Mouse (Mus musculus): ENCODE measurements around the gene Ier3. TPM values are rescaled to one million over a fixed set of nuclear protein-coding genes. Genes with fewer than 3 reads are reported as not detected.

Ier3 gene
- polyA plus RNA-seq, 1 experiment from 2014 or later = 17.2 TPM

DNA sequence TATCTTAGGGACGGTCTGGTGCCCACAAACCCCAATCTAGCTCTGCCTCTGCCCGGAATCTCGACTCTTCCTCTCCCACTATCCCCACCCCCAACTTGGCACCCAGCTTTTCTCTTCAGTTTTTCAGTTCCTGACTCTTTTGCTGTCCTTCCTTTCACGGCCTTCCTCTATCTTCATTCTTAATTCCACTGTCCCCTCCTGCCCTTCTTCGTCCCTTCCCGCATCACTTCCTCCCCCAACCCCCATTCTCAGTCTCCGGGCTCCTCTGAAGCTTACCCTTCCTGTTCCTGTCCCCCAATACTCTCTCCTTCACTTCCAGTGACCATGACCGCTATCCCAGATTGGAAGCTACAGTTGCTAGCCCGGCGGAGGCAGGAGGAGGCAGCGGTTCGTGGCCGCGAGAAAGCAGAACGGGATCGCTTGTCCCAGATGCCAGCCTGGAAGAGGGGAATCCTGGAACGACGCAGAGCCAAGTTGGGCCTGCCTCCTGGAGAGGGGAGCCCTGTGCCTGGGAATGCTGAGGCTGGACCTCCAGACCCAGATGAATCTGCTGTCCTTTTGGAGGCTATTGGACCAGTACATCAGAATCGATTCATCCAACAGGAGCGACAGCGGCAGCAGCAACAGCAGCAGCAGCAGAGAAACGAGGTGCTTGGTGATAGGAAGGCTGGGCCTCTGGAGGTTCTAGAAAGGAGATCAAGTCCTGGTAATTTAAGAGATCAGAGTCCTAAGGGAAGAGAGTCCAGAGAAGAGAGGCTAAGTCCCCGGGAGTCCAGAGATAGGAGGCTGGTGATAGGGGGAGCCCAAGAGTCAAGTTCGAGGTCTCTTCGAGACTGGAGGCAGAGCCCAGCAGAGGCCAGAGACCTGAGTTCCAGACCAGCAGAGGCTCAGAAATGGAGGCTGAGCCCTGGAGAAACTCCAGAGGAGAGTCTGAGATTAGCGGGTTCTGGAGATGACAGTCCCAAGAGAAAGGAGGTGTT lies 45.7 kb downstream of the Ier3 start:
- no peaks in the 10 kb centered on the region for H3K9me3 ChIP-seq (ENCODE audit: control insufficient read depth, low read length)
- H3K4me1 ChIP-seq (ENCODE audit: control insufficient read depth, insufficient read depth, low read depth, low read length) = peaks cover 43% of the 10 kb centered on the region
- no peaks in the 10 kb centered on the region for H3K27me3 ChIP-seq (replicated peaks; ENCODE audit: control insufficient read depth, insufficient read depth, low read length)
- H3K9ac ChIP-seq (ENCODE audit: low read depth, low read length) = peak overlapping the region; percentile 95
- H3K4me2 ChIP-seq (ENCODE audit: low read length) = peak overlapping the region; percentile 95
- 5% methylated on average over 26 of the region's 26 CpGs for WGBS
- peak overlapping the region; percentile 98 for H3K27ac ChIP-seq (ENCODE audit: low read depth, low read length)
- peak overlapping the region; percentile 74 for H3K4me3 ChIP-seq (ENCODE audit: low read length)
- ATAC-seq = no peak
- peaks cover 4% of the 10 kb centered on the region for H3K36me3 ChIP-seq (ENCODE audit: control insufficient read depth, insufficient read depth, low read length)

DNA sequence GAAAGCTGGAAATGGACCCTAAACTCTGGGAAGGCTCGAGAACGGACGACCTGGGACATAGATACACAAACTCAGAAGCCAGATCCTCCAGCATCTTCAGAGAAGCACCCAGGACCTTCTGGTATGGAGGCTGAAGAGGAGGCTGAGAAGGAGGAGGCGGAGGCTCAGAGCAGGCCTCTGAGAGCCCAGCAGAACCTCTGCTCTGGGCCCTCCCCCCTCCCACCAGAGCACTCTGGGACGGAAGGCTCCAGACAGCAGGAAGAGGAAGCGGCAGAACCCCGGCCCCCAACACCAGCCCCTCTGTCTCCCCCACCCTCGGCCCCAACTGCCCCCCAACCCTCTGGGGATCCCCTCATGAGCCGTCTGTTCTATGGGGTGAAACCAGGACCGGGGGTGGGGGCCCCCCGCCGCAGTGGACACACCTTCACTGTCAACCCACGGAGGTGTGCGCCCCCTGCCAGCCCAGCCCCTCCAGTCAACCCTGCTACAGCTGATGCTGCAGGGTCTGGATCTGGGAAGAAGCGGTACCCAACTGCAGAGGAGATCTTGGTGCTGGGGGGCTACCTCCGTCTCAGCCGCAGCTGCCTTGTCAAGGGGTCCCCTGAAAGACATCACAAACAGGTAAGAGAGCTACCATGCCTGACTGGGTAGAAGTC lies 46.8 kb downstream of the Ier3 start:
- Histone ChIP-seq H3K9me3 (ENCODE audit: control insufficient read depth, low read length) (no peaks in the 10 kb centered on the region), H3K9ac (ENCODE audit: low read depth, low read length) (peak overlapping the region; percentile 95), H3K27ac (ENCODE audit: low read depth, low read length) (peak overlapping the region; percentile 54), H3K4me2 (ENCODE audit: low read length) (peak overlapping the region; percentile 95), H3K4me3 (ENCODE audit: low read length) (peak overlapping the region; percentile 74), H3K27me3 (replicated peaks; ENCODE audit: control insufficient read depth, insufficient read depth, low read length) (no peaks in the 10 kb centered on the region), H3K36me3 (ENCODE audit: control insufficient read depth, insufficient read depth, low read length) (peaks cover 4% of the 10 kb centered on the region), H3K4me1 (ENCODE audit: control insufficient read depth, insufficient read depth, low read depth, low read length) (peaks cover 48% of the 10 kb centered on the region)
- ATAC-seq = 0 out of 2 replicates have a peak, but pooled peaks have one; percentile 5
- 22% methylated on average over 8 of the region's 17 CpGs for WGBS

DNA sequence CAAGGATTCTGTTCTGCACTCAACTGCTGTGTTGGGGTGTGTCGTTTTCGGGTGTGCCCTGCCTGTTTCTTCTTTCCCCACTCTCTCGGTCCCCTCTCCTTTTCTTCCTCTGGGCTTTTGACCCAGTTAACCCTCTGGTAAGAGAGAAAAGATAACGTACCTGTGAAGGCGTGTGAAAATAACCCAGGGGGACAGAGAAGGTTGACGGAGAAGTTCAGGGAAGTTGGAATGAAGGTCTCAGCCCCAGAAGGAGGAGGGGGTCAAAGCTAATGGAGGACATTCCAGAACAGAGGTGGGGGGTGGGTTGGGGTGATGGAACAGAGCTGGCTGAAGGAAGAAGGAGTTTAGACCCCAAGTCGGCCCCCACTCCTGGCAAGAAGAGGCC lies 47.5 kb downstream of the Ier3 start:
- Histone ChIP-seq H3K9me3 (ENCODE audit: control insufficient read depth, low read length) (no peaks in the 10 kb centered on the region), H3K27me3 (replicated peaks; ENCODE audit: control insufficient read depth, insufficient read depth, low read length) (no peaks in the 10 kb centered on the region), H3K4me1 (ENCODE audit: control insufficient read depth, insufficient read depth, low read depth, low read length) (peaks cover 52% of the 10 kb centered on the region), H3K36me3 (ENCODE audit: control insufficient read depth, insufficient read depth, low read length) (peaks cover 4% of the 10 kb centered on the region), H3K4me3 (ENCODE audit: low read length) (peak overlapping the region; percentile 74), H3K27ac (ENCODE audit: low read depth, low read length) (peak overlapping the region; percentile 4; the same call in 1 of the 2 replicates), H3K4me2 (ENCODE audit: low read length) (peak overlapping the region; percentile 95), H3K9ac (ENCODE audit: low read depth, low read length) (peak overlapping the region; percentile 95)
- no peak for ATAC-seq
- WGBS = 6% methylated on average over 6 of the region's 7 CpGs

DNA sequence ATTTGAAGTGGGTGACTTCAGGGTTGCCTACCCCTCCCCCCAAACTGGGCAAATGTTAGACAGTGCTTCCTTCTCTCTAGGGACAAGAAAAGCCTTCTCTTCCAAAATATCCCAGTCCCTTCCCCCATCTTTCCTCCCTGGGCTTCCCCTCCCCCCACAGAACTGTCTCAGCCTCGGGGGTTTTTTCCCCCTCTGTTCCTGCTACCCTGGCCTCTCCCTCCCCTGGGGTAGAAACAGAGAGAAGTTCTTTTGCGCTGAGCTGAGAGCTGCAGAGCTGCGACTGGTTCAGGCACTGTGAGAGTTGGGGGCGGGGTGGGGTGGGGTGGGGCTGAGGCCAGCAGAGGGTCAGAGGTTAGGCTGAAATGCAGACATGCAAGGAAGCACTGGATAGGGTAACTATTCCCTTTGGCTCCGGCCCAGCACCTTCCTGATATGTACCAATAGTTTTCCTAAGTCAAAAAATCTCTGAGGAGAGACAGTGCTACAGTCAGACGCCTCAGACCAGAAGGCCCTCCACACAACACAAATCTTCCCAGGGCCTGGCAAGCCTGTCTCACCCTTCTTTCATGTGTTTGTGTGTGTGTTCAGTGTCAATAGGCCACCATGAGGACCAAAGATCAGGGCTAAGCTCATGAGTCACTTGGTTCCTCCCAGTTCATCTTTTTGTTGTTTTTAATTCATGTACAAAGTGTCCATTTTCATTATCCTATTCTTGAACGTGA lies 48.0 kb downstream of the Ier3 start:
- Histone ChIP-seq H3K4me1 (ENCODE audit: control insufficient read depth, insufficient read depth, low read depth, low read length) (peaks cover 50% of the 10 kb centered on the region), H3K4me2 (ENCODE audit: low read length) (peak overlapping the region; percentile 95), H3K9me3 (ENCODE audit: control insufficient read depth, low read length) (no peaks in the 10 kb centered on the region), H3K9ac (ENCODE audit: low read depth, low read length) (peak overlapping the region; percentile 95), H3K27ac (ENCODE audit: low read depth, low read length) (peak overlapping the region; percentile 60), H3K4me3 (ENCODE audit: low read length) (peak overlapping the region; percentile 74), H3K36me3 (ENCODE audit: control insufficient read depth, insufficient read depth, low read length) (peaks cover 4% of the 10 kb centered on the region), H3K27me3 (replicated peaks; ENCODE audit: control insufficient read depth, insufficient read depth, low read length) (no peaks in the 10 kb centered on the region)
- no peak for ATAC-seq
- WGBS = 5% methylated on average over 7 of the region's 7 CpGs

DNA sequence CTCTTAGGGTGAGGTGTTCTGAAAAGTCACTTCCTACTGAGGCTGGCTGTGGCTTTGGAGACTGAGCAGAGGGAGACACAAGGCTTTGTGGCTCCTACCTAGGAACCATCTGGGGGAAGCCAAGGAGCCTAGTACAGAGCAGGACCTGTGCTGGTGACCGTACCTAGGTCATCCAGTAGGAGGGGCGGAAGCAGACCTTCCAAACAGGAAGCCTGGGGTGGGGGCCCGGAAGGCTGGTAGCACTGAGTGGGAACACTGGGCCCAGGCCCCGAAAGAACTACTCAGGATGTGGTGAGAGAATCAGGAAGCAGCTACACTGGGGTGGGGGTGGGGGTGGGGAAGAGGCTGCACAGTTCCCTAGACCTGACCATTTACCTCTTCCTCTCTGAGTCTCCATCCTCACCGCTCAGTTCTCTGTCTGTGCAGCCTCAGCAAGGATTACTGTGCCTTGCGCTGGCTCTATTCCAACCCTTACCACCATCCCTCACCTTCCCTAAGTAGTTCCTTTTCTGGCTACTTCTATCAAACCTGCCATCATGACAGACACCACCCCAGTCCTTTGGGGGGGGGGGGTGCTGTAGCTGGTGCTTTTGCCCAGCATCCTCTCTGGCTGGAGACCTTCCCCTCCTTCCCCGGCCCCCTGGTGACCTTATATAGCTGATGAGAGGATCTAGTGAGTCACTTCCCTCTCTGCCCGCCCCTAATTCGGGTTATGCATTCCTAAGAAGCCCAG lies 48.8 kb downstream of the Ier3 start:
- Histone ChIP-seq H3K4me1 (ENCODE audit: control insufficient read depth, insufficient read depth, low read depth, low read length) (peaks cover 43% of the 10 kb centered on the region), H3K4me2 (ENCODE audit: low read length) (peak overlapping the region; percentile 95), H3K27ac (ENCODE audit: low read depth, low read length) (peak overlapping the region; percentile 3; the same call in 1 of the 2 replicates), H3K9ac (ENCODE audit: low read depth, low read length) (peak overlapping the region; percentile 95), H3K36me3 (ENCODE audit: control insufficient read depth, insufficient read depth, low read length) (peaks cover 8% of the 10 kb centered on the region), H3K27me3 (replicated peaks; ENCODE audit: control insufficient read depth, insufficient read depth, low read length) (no peaks in the 10 kb centered on the region), H3K9me3 (ENCODE audit: control insufficient read depth, low read length) (no peaks in the 10 kb centered on the region), H3K4me3 (ENCODE audit: low read length) (peak overlapping the region; percentile 74)
- ATAC-seq = no peak
- WGBS = 65% methylated on average over 9 of the region's 9 CpGs

DNA sequence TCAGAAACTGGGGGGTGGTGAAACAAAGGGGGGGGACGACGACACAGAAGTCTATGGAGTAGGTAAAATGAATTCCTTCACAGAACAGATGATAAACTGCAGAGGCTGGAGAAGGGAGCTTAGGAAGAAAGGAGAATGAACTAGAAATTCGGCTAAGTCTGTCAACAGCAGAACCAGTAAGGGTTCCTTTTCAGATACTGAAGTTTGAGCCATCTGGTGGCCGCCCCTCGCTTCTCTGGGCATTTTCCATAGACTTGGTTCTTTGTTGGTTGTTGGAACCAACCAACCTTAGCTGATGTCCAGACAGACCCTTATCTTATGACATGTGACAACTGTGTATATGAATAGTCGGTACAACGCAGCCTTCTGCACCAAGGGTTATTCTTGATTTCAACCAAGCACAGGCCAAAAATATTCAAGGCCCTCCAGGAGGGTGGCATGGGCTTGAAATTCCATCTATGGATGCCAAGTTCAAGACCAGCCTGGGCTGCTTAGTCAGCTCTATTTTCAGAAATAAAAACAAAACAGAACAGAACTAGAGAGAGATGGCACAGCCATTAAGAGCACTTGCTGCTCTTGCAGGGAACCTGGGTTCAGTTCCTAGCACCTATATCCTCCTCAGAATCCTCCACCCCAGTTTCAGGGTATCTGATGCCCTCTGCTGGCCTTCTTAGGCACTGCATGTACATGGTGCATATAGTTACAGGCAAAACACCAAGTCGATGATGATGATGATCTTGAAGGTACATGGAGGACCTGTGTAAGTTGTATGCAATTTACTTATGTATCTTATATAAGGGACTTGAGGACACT lies 49.6 kb downstream of the Ier3 start:
- no peak overlapping the region; the same call in 1 of the 2 replicates for H3K27ac ChIP-seq (ENCODE audit: low read depth, low read length)

More for the DNA sequence above, 49.6 kb downstream of the Ier3 start:
- 84% methylated on average over 8 of the region's 8 CpGs for WGBS
- Histone ChIP-seq H3K9me3 (ENCODE audit: control insufficient read depth, low read length) (no peaks in the 10 kb centered on the region), H3K36me3 (ENCODE audit: control insufficient read depth, insufficient read depth, low read length) (peaks cover 12% of the 10 kb centered on the region), H3K9ac (ENCODE audit: low read depth, low read length) (peak overlapping the region; percentile 5; the same call in 1 of the 2 replicates), H3K4me1 (ENCODE audit: control insufficient read depth, insufficient read depth, low read depth, low read length) (peaks cover 43% of the 10 kb centered on the region), H3K27me3 (replicated peaks; ENCODE audit: control insufficient read depth, insufficient read depth, low read length) (no peaks in the 10 kb centered on the region), H3K4me3 (ENCODE audit: low read length) (peak overlapping the region; percentile 74), H3K4me2 (ENCODE audit: low read length) (peak overlapping the region; percentile 95)
- ATAC-seq = no peak

Measured in hindbrain, embryonic 16.5 days (tissue).